Mouse (Mus musculus) layer of hippocampus, postnatal 14 days (tissue): ENCODE measurements around the gene Olfr490. TPM values are rescaled to one million over a fixed set of nuclear protein-coding genes. Genes with fewer than 3 reads are reported as not detected.

Experiments used
- DNase-seq, 2 experiments: peaks; one replicate each; pipeline ENCODE4 v3.0.0; 2021 to 2022; ENCODE audit warnings: low spot score in 2 of 2, mixed read lengths in 1 of 2
- long read RNA-seq, 2 experiments: library from polyadenylated mRNA; stranded (forward); transcript quantifications; one replicate each; pipeline ENCODE4 v2.0.0; 2021
- total RNA-seq, 2 experiments: library from RNA; stranded (reverse); gene quantifications; 2 replicates each; pipeline ENCODE4 v1.2.3; 2021

Gene Olfr490
- not detected for total RNA-seq
- long read RNA-seq, experiment 1 = 0 reads
- long read RNA-seq, experiment 2 = 0 reads

DNA sequence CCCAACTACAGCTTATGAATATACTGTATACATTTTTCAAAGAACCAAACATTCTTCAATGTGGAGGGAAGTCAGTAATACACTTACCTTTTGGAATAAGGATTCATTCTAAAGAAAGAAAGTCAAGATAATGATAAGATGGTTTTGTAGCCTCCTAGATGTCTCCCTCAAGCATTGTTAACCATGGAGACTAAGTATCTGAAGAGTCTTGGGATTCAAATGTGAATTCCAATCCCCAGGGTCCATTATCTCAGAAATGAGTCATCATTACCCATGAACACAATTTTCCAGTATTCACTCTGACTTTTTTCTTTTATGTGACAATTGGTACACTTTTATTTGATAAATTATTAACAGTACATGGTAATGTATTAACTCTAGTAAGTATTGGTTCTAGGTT lies at the start of gene Olfr490:
TSS of gene Olfr490 (minus strand) at position 101 of the 400 bp plus-strand sequence.
- DNase-seq = no peak

GRCm38 (mm10) chr7:108323574-108323973 lies 34.8 kb upstream of the Olfr490 start, which contains the start of gene Olfr492:
Olfr492 (minus strand) TSS chr7:108323674.
- no peak for DNase-seq

DNA sequence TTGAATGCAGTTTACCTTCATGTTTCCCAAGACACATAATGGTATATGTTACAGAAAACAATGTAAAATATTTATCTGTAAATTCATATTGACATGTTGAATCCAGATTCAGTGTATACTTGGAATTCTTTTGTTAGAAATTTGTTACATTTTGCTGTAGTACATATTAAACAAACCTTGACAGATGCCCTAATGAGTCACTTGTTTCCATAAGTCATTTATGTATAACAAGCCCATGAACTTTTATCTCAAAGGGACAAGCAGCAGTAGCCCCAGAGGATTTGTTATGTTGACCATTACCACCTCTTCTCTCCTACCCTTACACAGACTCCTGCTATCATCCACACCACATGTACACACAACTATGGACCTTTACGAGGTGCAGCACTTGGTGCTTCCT lies 24.4 kb upstream of the Olfr490 start, which contains the start of gene Olfr491:
TSS of gene Olfr491 (plus strand) at position 301 of the 400 bp plus-strand sequence.
- DNase-seq = no peak

GRCm38 (mm10) chr7:108258247-108258646 lies 30.5 kb downstream of the Olfr490 start, which contains the start of gene Olfr488:
Olfr488 (minus strand) TSS chr7:108258347.
- no peak for DNase-seq

Other genes starting within 250 kb of the Olfr490 start
- gene Olfr479, start 238.2 kb downstream of the Olfr490 start, total RNA-seq = not detected
- gene Olfr480, start 221.6 kb downstream of the Olfr490 start, total RNA-seq = not detected
- not detected for gene Olfr481, start 209.1 kb downstream of the Olfr490 start, total RNA-seq
- 1 to 10 TPM; 1.9 to 2.2 TPM for gene Olfr482, start 191.3 kb downstream of the Olfr490 start, total RNA-seq
- gene Olfr483, start 188.1 kb downstream of the Olfr490 start, total RNA-seq = not detected
- gene Olfr484, start 161.5 kb downstream of the Olfr490 start, total RNA-seq = not detected
- not detected for gene Olfr485, start 129.1 kb downstream of the Olfr490 start, total RNA-seq
- not detected for gene Olfr486, start 116.2 kb downstream of the Olfr490 start, total RNA-seq
- not detected for gene Olfr487, start 74.3 kb downstream of the Olfr490 start, total RNA-seq
- gene Olfr488, start 30.6 kb downstream of the Olfr490 start, total RNA-seq = not detected
- not detected for gene Olfr491, start 24.5 kb upstream of the Olfr490 start, total RNA-seq
- not detected for gene Olfr492, start 34.7 kb upstream of the Olfr490 start, total RNA-seq
- gene Olfr493, start 58.0 kb upstream of the Olfr490 start, total RNA-seq = not detected
- gene Olfr494, start 76.4 kb upstream of the Olfr490 start, total RNA-seq = not detected
- not detected for gene Olfr495, start 104.2 kb upstream of the Olfr490 start, total RNA-seq
- not detected for gene Olfr497, start 131.5 kb upstream of the Olfr490 start, total RNA-seq
- not detected for gene Olfr498, start 176.4 kb upstream of the Olfr490 start, total RNA-seq
- gene Olfr502, start 236.1 kb upstream of the Olfr490 start, total RNA-seq = not detected